Mouse (Mus musculus) bone marrow, adult 2 months (tissue): ENCODE measurements at regions not wholly inside any gene's neighbourhood (a gene's known extent, or its start where the extent isn't known, plus 50 kb on each side); places are given as distances from the start of the nearest gene placed in this dataset.

Experiments
- H3K27ac ChIP-seq: fragments of 200-500 bp; 2 replicates; pipeline ENCODE4 v1.5.1; 2012; ENCODE audit warnings: low read depth, mild to moderate bottlenecking, control low read depth, inconsistent platforms, low read length; ENCODE audit not compliant: control insufficient read depth, poor library complexity, insufficient read depth
- H3K4me1 ChIP-seq: fragments of 200-500 bp; 2 replicates; pipeline ENCODE4 v1.6.1; 2011; ENCODE audit warnings: low read length; ENCODE audit not compliant: control insufficient read depth, insufficient read depth
- H3K4me3 ChIP-seq: fragments of 200-500 bp; replicated peaks from 2 replicates; pipeline ENCODE3; 2011; ENCODE audit warnings: mild to moderate bottlenecking, low read depth, low read length, control low read depth; ENCODE audit not compliant: control insufficient read depth
- CTCF ChIP-seq: fragments of 200-500 bp; IDR thresholded peaks from 2 replicates; pipeline ENCODE4 v1.5.1; 2011; ENCODE audit warnings: low read length, control low read depth; ENCODE audit not compliant: control insufficient read depth, insufficient read depth
- POLR2A ChIP-seq: fragments of 200-500 bp; IDR thresholded peaks from 2 replicates; pipeline ENCODE4 v1.6.1; 2011; ENCODE audit warnings: low read depth, mild to moderate bottlenecking, control low read depth, low read length, borderline replicate concordance; ENCODE audit not compliant: control insufficient read depth
- WGBS: fragments of 180-500 bp; shearing (Covaris S2); methylation state at CpG from one replicate; pipeline ENCODE4 v1.1.7; 2018; 5-methylcytosine and 5-hydroxymethylcytosine counted together

DNA sequence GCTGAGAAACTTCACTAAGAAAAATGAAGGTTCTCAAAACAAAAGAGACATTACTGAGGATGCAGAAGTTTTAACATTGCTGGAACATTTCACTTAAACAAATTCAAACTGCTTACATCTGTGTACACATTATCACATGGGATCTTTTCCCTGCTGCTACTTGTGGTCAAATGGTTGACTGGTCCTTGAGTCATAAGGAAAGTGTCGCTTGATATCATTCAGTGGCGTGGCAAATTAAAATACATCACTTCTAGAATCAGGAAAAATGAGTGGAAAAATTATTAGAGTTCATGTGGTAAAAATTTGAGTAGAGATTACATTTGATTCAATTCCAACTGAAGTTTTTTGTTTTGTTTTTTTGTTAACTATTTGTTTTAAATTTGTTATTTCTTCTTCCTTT is 420.2 kb upstream of the Adgrl2 start:
- no peak overlapping the region for H3K4me3 ChIP-seq
- WGBS = 63% methylated on average over 2 of the region's 2 CpGs
- H3K27ac ChIP-seq = no peak overlapping the region
- TF ChIP-seq CTCF (no peak), POLR2A (no peak)
- no peaks in the 10 kb centered on the region; the same call in 1 of the 2 replicates for H3K4me1 ChIP-seq

DNA sequence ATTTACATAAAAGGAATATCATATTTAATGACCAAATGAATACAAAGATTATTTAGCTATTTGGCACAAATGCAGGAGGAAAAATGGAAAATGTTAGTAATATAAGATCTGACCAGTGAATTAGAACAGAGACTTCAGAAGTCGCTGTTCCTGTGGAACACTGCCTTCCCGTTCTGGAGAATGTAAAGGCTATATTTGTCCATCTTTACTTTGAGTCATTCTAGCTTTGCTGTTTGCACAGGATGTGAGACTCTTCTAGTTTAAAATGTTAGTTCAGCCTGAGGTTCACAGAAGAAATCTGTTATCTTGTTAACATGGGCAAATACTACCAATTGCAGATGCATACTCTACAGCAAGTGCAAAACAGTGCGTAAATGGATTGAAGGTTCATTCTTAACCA is 418.5 kb upstream of the Adgrl2 start:
- TF ChIP-seq CTCF (no peak), POLR2A (no peak)

DNA sequence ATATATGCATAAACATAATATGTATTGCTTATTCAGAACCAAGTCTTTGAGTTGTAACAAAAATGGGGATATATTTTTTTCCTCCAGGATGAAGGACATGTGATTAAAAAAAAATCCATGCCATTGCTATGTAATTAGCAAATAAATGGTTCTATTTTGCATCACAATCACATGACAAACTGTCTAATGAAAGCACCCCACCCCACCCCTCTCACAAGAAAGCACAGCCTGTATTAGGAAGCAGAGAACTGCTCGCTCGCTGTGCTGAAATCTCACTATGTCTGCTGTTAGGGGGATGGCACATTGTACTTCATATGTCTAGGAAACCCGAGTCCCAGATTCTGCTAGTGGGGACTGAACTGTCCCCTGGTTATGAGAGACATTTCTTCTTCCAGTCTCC is 415.5 kb upstream of the Adgrl2 start:
- no peak for TF ChIP-seq POLR2A
- TF ChIP-seq CTCF = no peak
- H3K4me3 ChIP-seq = no peak overlapping the region
- 87% methylated on average over 3 of the region's 3 CpGs for WGBS
- H3K27ac ChIP-seq = no peak overlapping the region
- no peaks in the 10 kb centered on the region; the same call in 1 of the 2 replicates for H3K4me1 ChIP-seq

More for the DNA sequence above, 418.5 kb upstream of the Adgrl2 start:
- Histone ChIP-seq H3K27ac (no peak overlapping the region), H3K4me1 (no peaks in the 10 kb centered on the region; the same call in 1 of the 2 replicates), H3K4me3 (no peak overlapping the region)
- WGBS = 76% methylated on average over 3 of the region's 3 CpGs

DNA sequence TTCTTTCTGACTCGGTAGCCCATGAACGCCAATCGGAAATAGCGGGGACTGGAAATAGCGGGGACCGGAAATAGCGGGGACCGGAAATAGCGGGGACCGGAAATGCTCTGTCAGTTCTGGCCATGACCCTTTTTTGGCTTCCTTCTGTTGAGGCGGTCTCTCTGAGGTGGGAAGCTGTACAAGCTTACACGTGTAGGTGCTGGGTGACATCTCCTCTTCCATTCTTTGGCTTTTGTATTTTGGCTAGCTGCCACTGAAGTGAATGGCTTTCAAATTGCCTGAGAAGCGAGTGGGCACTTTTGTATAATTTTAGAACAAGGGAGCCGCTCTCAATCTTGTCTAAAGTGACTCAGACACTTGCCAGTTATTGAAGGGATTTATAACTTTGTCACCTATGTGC is 414.3 kb upstream of the Adgrl2 start:
- TF ChIP-seq CTCF (no peak), POLR2A (no peak)
- WGBS = 89% methylated on average over 14 of the region's 14 CpGs
- Histone ChIP-seq H3K4me1 (no peaks in the 10 kb centered on the region; the same call in 1 of the 2 replicates), H3K4me3 (no peak overlapping the region), H3K27ac (no peak overlapping the region)

DNA sequence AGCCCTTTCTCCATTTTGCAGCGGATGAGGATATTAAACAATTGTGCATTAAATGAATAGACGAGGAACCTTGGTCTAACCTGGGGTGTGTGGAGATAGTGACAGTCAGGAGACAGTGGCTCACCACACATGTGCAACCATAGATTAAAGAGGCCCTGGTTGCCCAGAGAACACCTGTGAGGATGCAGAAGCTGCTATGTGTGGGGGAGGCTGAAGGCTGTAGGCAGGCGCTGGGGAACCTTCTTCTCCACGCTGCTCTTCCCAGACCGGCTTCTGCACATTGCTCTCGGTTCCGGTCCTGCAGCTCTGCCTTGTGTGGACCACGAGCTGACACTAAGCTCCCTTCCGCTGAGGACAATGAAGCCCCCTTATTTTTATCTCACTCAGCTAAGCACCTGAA is 412.1 kb upstream of the Adgrl2 start:
- Histone ChIP-seq H3K27ac (no peak overlapping the region), H3K4me1 (peaks cover 2% of the 10 kb centered on the region; the same call in 1 of the 2 replicates), H3K4me3 (no peak overlapping the region)
- WGBS = 83% methylated on average over 9 of the region's 9 CpGs
- no peak for TF ChIP-seq POLR2A

DNA sequence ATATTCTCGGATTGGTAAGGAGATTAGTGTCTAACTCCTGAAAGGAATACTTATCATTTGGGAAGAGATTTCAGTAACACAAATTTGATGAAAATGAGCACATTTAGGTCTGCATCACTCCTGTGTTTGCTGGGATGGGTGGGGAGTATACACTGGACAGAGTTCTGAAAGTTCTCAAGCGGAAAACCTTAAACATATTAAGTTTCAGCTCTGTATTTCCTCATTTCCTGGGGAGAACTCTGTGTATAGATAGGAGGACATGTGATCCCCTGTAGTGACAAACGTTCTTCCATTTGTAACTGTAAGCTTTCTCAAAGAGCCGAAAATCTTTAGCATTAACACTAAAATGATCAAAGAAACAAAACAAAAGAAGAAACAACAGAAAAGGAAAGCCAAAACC is 404.7 kb upstream of the Adgrl2 start:
- no peak overlapping the region for H3K27ac ChIP-seq
- peaks cover 6% of the 10 kb centered on the region for H3K4me1 ChIP-seq
- TF ChIP-seq POLR2A (no peak), CTCF (no peak)
- 18% methylated on average over 4 of the region's 4 CpGs for WGBS
- H3K4me3 ChIP-seq = no peak overlapping the region

DNA sequence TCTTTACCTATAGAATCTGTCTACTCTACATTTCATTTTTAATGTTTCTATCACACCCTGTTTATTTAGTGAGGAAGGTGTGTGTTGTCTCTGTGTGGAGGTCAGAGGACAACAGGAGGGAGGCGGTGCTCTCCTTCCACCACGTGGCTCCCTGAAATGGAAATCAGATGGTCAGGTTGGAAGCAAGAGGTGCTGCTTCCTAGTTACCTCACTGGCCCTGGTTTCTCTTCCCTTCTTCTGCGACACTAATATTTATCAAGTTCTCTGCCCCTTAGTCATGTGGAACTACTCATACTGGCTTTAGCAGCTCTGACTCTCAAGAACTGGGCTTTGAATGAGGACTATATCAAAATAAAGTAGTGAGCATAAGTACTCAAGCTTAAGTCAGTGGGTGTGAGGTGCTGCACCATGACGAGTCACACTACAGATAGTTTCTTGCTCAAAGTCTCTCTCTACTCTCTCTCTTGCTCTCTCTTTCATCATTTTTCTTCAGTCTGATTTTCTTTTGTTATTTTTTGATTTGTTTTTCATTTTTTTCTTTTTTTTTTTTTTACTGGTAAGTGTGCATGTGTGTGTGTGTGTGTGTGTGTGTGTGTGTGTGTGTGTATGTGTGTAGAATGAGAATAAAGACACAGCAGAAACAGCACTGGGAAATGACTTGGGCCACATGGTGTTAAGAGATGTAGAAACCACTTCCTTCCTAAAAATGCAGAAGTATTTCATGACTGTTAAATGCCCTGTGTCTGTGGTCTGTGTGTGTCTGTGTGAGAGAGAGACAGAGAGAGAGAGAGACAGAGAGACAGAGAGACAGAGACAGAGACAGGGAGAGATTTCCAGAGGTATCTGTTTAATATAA is 403.2 kb upstream of the Adgrl2 start:
- Histone ChIP-seq H3K27ac (peak overlapping the region; percentile 64), H3K4me3 (no peak overlapping the region), H3K4me1 (peaks cover 4% of the 10 kb centered on the region)
- TF ChIP-seq POLR2A = no peak
- TF ChIP-seq CTCF = no peak
- 15% methylated on average over 4 of the region's 4 CpGs for WGBS

DNA sequence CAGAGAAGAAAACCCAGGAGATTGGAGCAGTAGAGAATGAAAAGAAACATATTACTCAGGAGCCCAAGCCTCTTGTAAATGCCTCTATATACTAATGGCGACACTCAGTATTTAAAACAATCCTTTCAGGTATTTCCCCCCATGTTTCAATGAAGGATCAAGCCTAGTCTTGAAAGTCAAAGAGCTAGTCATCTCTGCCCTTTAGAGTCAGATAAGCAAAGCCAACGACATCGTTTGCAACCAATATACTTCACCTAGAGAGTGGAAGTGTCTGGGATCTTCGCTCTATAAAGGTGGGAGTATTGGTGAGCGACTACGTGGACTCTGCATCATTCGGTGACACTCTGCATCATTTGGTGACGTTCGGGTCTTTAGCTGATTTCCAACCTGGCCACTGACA is 401.8 kb upstream of the Adgrl2 start:
- 94% methylated on average over 9 of the region's 9 CpGs for WGBS
- Histone ChIP-seq H3K27ac (no peak overlapping the region), H3K4me1 (peaks cover 4% of the 10 kb centered on the region), H3K4me3 (no peak overlapping the region)
- TF ChIP-seq POLR2A (no peak), CTCF (no peak)

DNA sequence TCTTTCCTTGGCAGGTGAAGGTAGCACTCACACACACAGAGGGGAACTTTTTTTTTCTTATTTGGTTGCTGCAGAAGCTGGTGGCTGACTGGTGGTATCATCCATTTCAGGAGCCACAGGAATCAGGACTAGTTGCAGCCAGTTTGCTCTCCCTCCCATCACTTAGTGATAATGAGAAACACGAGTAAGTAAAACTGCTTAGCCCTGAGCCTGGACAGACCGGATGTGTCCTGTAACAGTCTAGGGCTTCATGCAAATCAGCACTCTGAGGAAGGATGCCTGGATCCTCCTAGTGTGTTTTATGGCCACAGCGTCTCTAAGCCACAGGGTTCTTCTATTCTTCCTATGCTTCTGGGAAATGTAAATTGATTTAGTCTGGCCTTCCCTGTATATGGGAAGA is 397.2 kb upstream of the Adgrl2 start:
- TF ChIP-seq CTCF (no peak), POLR2A (no peak)
- 12% methylated on average over 3 of the region's 3 CpGs for WGBS
- H3K27ac ChIP-seq = no peak overlapping the region
- H3K4me1 ChIP-seq = no peaks in the 10 kb centered on the region; the same call in 1 of the 2 replicates
- no peak overlapping the region for H3K4me3 ChIP-seq
